Mouse (Mus musculus) heart, embryonic 15.5 days (tissue): ENCODE measurements around the gene Frat1. TPM values are rescaled to one million over a fixed set of nuclear protein-coding genes. Genes with fewer than 3 reads are reported as not detected.

Experiments used
- ATAC-seq: fragments of 200-750 bp; cut with Nextera tagmentation; replicated peaks from 2 replicates; pipeline ENCODE4 v1.8.0; 2017; ENCODE audit warnings: low read depth, moderate TSS enrichment; ENCODE audit not compliant: insufficient number of reproducible peaks, insufficient read depth, low FRiP score
- H3K27ac ChIP-seq: fragments of 300-500 bp; sonication (generic); 2 replicates; pipeline ENCODE4 v1.5.1; 2015; ENCODE audit warnings: mild to moderate bottlenecking, inconsistent platforms
- H3K27me3 ChIP-seq: fragments of 300-500 bp; sonication (generic); 2 replicates; pipeline ENCODE4 v1.6.1; 2015; ENCODE audit warnings: inconsistent platforms
- H3K36me3 ChIP-seq: fragments of 300-500 bp; sonication (generic); 2 replicates; pipeline ENCODE4 v1.6.1; 2015; ENCODE audit warnings: mild to moderate bottlenecking, inconsistent platforms
- H3K4me1 ChIP-seq: fragments of 300-500 bp; sonication (generic); replicated peaks from 2 replicates; pipeline ENCODE4 v1.6.1; 2015; ENCODE audit warnings: inconsistent platforms
- H3K4me2 ChIP-seq: fragments of 300-500 bp; sonication (generic); 2 replicates; pipeline ENCODE4 v1.6.1; 2015; ENCODE audit warnings: inconsistent platforms, mild to moderate bottlenecking, moderate library complexity
- H3K4me3 ChIP-seq: fragments of 300-500 bp; sonication (generic); 2 replicates; pipeline ENCODE4 v1.5.1; 2015; ENCODE audit warnings: mild to moderate bottlenecking, inconsistent platforms
- H3K9ac ChIP-seq: fragments of 300-500 bp; sonication (generic); 2 replicates; pipeline ENCODE4 v1.6.1; 2015; ENCODE audit warnings: mild to moderate bottlenecking, inconsistent platforms
- H3K9me3 ChIP-seq: fragments of 300-500 bp; sonication (generic); replicated peaks from 2 replicates; pipeline ENCODE4 v1.6.1; 2016; ENCODE audit warnings: inconsistent platforms
- WGBS: fragments of 180-500 bp; shearing (Covaris S2); methylation state at CpG from one replicate; pipeline ENCODE4 v1.1.7; 2015; ENCODE audit warnings: mixed read lengths; 5-methylcytosine and 5-hydroxymethylcytosine counted together
- polyA plus RNA-seq: library from polyadenylated mRNA; unstranded; fragments of >200 nt; fragmentation: Nextera tagmentation; extraction: Ambion mirVana; gene quantifications from 2 replicates; pipeline ENCODE4 v1.2.1, GENCODE M21; 2015

The Frat1 gene
- 2.1 and 2.6 TPM in 2 replicates for polyA plus RNA-seq

DNA sequence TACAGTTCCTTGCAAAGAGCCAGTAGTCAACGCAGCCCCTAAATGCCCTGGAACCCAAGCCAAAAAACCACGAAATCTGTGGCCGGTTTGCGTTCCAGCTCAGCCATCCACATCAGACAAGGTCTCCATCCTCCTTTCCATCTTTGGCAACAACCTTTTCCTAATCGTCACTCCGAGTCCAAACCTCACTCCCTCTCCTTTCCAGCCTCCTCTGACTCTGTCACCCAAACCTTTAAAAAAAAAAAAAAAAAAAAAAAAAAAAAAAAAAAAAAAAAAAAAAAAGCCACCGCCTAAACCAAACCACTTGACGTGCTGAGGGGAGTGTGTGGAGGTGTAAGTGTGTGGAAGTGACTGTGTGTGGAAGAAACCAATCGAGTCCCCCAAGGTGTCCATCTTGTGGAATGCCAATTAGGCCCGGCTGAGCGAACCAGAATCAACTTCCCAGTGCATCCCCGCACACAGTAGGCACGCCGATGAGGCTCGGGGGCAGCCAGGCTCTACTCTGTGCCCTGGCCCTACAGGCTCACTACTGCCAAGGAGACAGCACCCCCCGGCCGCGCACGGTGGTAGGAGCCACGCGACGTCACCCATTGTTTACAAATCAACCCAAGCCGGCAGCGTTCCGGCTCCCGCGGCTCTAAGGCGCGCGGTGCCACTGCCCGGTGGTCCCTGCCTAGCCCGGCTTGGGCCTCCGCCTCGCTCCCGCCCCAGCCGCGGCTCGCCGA lies at the start of gene Frat1:
Gene Frat1, plus strand, starts transcription at position 590 of the 725 bp plus-strand sequence.
- H3K4me2 ChIP-seq, result peak within 1 kb of the TSS; percentile 96
- no peaks in the 10 kb centered on the region for H3K9me3 ChIP-seq
- peak within 1 kb of the TSS; percentile 78 for H3K4me3 ChIP-seq
- ATAC-seq, result peak; percentile 87
- peaks cover 16% of the 10 kb centered on the region for H3K4me1 ChIP-seq
- H3K27me3 ChIP-seq, result peaks cover 20% of the 10 kb centered on the region
- peak within 1 kb of the TSS; percentile 89 for H3K27ac ChIP-seq
- WGBS, result under 1% methylated on average over 39 of the region's 39 CpGs
- H3K9ac ChIP-seq, result peak within 1 kb of the TSS; percentile 74
- no peaks in the 10 kb centered on the region for H3K36me3 ChIP-seq

DNA sequence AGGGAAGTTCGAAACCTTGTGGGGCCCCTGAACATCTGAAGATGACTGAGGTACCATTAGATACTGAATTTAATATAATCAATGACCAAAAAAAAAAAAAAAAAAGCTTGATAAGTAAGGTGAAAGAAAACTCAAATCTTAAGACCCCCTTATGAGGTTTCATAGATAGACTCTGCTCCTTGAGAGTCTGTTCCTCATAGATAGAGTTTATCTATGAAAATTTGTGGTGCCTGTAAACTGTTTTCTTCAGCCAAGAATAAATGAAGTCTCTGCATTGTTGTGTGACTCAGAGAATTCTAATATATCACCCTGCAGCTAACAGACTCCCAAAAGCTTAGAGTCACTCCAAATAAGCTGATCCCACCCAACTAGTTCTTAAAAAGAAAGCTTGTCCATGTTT lies 42.9 kb upstream of the Frat1 start:
- Histone ChIP-seq H3K4me3 (no peak overlapping the region), H3K4me2 (no peak overlapping the region), H3K27ac (no peak overlapping the region), H3K9me3 (no peaks in the 10 kb centered on the region), H3K36me3 (peaks cover 32% of the 10 kb centered on the region), H3K27me3 (no peaks in the 10 kb centered on the region), H3K9ac (no peak overlapping the region), H3K4me1 (no peaks in the 10 kb centered on the region)
- 88% methylated on average over 1 of the region's 1 CpGs for WGBS
- ATAC-seq, result no peak

GRCm38 (mm10) chr19:41789110-41789961 lies 40.4 kb upstream of the Frat1 start:
- Histone ChIP-seq H3K4me2 (no peak overlapping the region), H3K27ac (no peak overlapping the region), H3K9me3 (no peaks in the 10 kb centered on the region), H3K9ac (no peak overlapping the region), H3K4me3 (no peak overlapping the region), H3K27me3 (no peaks in the 10 kb centered on the region), H3K36me3 (peaks cover 27% of the 10 kb centered on the region), H3K4me1 (no peaks in the 10 kb centered on the region)
- no peak for ATAC-seq
- WGBS, result 53% methylated on average over 10 of the region's 10 CpGs

DNA sequence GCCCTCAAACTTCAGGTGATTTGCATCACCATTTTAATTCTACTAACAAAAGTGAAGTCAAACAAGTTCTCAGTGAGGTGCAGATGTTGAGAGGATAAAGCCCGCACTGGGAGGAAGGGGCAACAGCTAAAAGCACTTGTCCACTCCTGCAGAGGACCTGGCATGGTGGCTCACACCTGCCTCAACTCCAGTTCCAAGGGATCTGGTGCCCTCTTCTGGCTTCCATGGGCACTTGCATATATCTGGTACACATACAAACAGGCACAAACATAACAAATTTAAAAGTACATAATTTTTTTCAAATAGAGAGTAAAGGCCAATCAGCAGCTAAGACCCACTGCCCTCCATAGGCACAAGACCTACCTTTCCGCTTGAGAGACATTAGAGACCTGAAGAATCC lies 38.4 kb upstream of the Frat1 start:
- H3K4me1 ChIP-seq, result no peaks in the 10 kb centered on the region
- H3K4me2 ChIP-seq, result no peak overlapping the region
- H3K9ac ChIP-seq, result no peak overlapping the region
- no peaks in the 10 kb centered on the region for H3K27me3 ChIP-seq
- H3K9me3 ChIP-seq, result no peaks in the 10 kb centered on the region
- H3K27ac ChIP-seq, result no peak overlapping the region
- no peak for ATAC-seq
- 93% methylated on average over 2 of the region's 2 CpGs for WGBS
- no peak overlapping the region for H3K4me3 ChIP-seq
- peaks cover 19% of the 10 kb centered on the region for H3K36me3 ChIP-seq

- no peak overlapping the region for H3K4me2 ChIP-seq
- 53% methylated on average over 1 of the region's 1 CpGs for WGBS
- H3K9me3 ChIP-seq, result no peaks in the 10 kb centered on the region
- H3K27me3 ChIP-seq, result no peaks in the 10 kb centered on the region
- no peak overlapping the region for H3K27ac ChIP-seq
- H3K4me3 ChIP-seq, result no peak overlapping the region
- peaks cover 6% of the 10 kb centered on the region; the same call in 1 of the 2 replicates for H3K36me3 ChIP-seq
- ATAC-seq, result no peak
- no peak overlapping the region for H3K9ac ChIP-seq
- no peaks in the 10 kb centered on the region; the same call in 1 of the 2 replicates for H3K4me1 ChIP-seq
These were observed 36.8 kb upstream of the Frat1 start for GRCm38 (mm10) chr19:41792934-41793486.

- H3K27me3 ChIP-seq, result no peaks in the 10 kb centered on the region
- H3K9me3 ChIP-seq, result no peaks in the 10 kb centered on the region
- no peak overlapping the region for H3K27ac ChIP-seq
- no peak for ATAC-seq
- no peak overlapping the region for H3K4me2 ChIP-seq
- peaks cover 6% of the 10 kb centered on the region; the same call in 1 of the 2 replicates for H3K36me3 ChIP-seq
- H3K9ac ChIP-seq, result no peak overlapping the region
- H3K4me1 ChIP-seq, result no peaks in the 10 kb centered on the region; the same call in 1 of the 2 replicates
- H3K4me3 ChIP-seq, result no peak overlapping the region
These were observed 35.8 kb upstream of the Frat1 start for GRCm38 (mm10) chr19:41794017-41794416.

GRCm38 (mm10) chr19:41794901-41795300 lies 34.9 kb upstream of the Frat1 start:
- H3K27me3 ChIP-seq, result no peaks in the 10 kb centered on the region
- H3K4me3 ChIP-seq, result no peak overlapping the region
- H3K9ac ChIP-seq, result no peak overlapping the region
- peaks cover 1% of the 10 kb centered on the region for H3K4me1 ChIP-seq
- WGBS, result 76% methylated on average over 6 of the region's 6 CpGs
- peaks cover 6% of the 10 kb centered on the region; the same call in 1 of the 2 replicates for H3K36me3 ChIP-seq
- H3K27ac ChIP-seq, result no peak overlapping the region
- no peak overlapping the region for H3K4me2 ChIP-seq
- no peak for ATAC-seq
- no peaks in the 10 kb centered on the region for H3K9me3 ChIP-seq

GRCm38 (mm10) chr19:41796148-41796760 lies 33.5 kb upstream of the Frat1 start:
- WGBS, result 70% methylated on average over 3 of the region's 3 CpGs
- no peak for ATAC-seq
- no peak overlapping the region for H3K9ac ChIP-seq

DNA sequence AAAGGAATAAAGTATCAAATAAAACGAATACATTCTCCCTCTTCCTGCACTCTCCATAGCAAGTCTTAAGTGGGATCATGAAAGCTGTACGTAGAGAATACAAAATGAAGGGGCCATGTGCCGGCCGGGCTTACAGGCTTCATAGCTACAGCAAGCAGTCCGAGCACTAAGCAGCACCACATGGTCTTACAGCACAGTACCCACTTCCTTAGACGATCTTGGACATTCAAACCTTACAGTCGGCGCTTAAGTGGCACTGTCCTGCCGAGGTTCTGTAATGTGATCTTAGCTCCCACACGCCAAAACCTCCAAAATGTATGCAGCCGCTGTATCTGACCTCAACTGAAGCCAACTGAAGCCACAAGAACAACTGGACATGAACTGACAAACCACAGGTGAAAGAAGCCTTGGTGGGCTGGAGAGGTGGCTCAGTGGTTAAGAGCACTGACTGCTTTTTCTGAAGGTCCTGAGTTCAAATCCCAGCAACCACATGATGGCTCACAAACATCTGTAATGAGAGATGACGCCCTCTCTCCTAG lies 32.9 kb upstream of the Frat1 start:
- WGBS, result 76% methylated on average over 12 of the region's 12 CpGs
- no peak overlapping the region for H3K4me3 ChIP-seq
- no peaks in the 10 kb centered on the region for H3K9me3 ChIP-seq

More at GRCm38 (mm10) chr19:41796148-41796760, 33.5 kb upstream of the Frat1 start:
- Histone ChIP-seq H3K4me2 (no peak overlapping the region), H3K27ac (no peak overlapping the region), H3K36me3 (peaks cover 2% of the 10 kb centered on the region; the same call in 1 of the 2 replicates), H3K4me1 (peaks cover 12% of the 10 kb centered on the region), H3K27me3 (no peaks in the 10 kb centered on the region), H3K9me3 (no peaks in the 10 kb centered on the region), H3K4me3 (no peak overlapping the region)

DNA sequence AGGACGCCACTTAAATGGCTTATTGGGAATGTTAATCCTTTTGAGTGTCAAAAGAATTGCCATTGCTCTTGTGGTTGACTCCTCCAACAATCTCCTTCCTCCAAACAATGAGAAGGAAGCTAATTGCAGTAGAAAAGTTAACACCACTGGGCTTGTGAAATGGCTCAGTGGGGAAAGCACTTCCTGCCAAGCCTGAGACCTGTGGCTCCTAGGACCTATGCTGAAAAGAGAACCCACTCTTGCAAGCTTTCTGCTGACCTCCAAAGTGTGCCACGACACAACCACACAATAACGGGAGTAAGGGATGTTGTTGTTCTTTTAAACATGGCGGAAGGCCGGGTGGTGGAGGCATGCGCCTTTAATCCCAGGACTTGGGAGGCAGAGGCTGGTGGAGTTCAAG lies 32.2 kb upstream of the Frat1 start:
- H3K9ac ChIP-seq, result no peak overlapping the region
- peaks cover 17% of the 10 kb centered on the region for H3K4me1 ChIP-seq
- H3K27me3 ChIP-seq, result no peaks in the 10 kb centered on the region
- no peaks in the 10 kb centered on the region for H3K36me3 ChIP-seq
- no peaks in the 10 kb centered on the region for H3K9me3 ChIP-seq
- no peak overlapping the region for H3K4me3 ChIP-seq
- no peak overlapping the region for H3K4me2 ChIP-seq
- no peak overlapping the region for H3K27ac ChIP-seq
- ATAC-seq, result no peak
- WGBS, result 90% methylated on average over 6 of the region's 6 CpGs

More for the DNA sequence above, 32.9 kb upstream of the Frat1 start:
- Histone ChIP-seq H3K27me3 (no peaks in the 10 kb centered on the region), H3K4me1 (peaks cover 12% of the 10 kb centered on the region), H3K27ac (no peak overlapping the region), H3K9ac (no peak overlapping the region), H3K36me3 (no peaks in the 10 kb centered on the region), H3K4me2 (no peak overlapping the region)
- no peak for ATAC-seq

DNA sequence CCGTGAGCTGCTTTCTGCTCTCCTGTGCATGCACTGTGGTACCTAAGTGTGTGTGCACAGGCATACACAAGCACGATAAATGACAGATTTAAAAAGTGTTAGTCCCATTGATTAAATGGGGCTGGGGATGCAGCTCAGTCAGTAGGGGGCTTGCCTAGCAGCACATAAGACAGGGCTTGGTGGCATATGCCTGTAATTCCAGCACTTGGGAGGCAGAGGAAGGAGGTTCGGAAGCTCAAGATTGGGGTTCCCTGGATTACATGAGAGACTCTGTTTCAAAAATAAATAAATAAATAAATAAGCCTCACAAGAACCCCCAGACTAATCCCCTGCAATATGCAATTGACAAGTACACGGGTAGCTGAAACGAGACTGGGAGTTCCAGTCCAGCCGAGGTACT lies 29.3 kb upstream of the Frat1 start:
- Histone ChIP-seq H3K27ac (no peak overlapping the region), H3K9ac (peak overlapping the region; percentile 17; the same call in 1 of the 2 replicates), H3K27me3 (no peaks in the 10 kb centered on the region), H3K36me3 (no peaks in the 10 kb centered on the region), H3K4me2 (peak overlapping the region; percentile 76), H3K4me1 (peaks cover 17% of the 10 kb centered on the region), H3K9me3 (no peaks in the 10 kb centered on the region), H3K4me3 (peak overlapping the region; percentile 99)
- 53% methylated on average over 6 of the region's 6 CpGs for WGBS
- ATAC-seq, result no peak
